Mouse (Mus musculus) lung, postnatal 0 days (tissue): ENCODE measurements around the gene Tlk1.

ENCODE experiments used
- CTCF ChIP-seq: IDR thresholded peaks from 2 replicates; pipeline ENCODE4 v1.5.1; 2016; ENCODE audit warnings: antibody characterized with exemption, mild to moderate bottlenecking
- EP300 ChIP-seq: IDR thresholded peaks from 2 replicates; pipeline ENCODE4 v1.6.1; 2016; ENCODE audit warnings: antibody characterized with exemption, mild to moderate bottlenecking, control low read depth

DNA sequence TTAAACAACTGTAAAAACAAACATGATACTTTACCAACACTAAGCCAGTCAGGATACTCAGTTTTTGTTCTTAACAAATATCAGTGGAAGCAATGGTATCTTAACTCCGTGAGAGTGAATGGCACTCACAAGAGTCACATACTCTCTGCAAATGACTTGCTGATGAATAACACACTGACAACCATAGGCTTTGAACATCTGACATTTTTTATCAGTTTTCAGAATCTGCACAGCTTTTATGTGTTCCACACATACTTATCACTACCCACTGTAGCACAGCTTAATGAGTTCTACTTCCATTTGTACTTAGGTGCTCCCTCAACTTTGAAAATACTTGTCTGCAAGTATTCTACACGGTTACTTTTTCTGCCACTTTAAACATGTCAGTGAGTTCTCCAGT is 35.3 kb downstream of the Tlk1 start:
- TF ChIP-seq CTCF = no peak
- no peak for TF ChIP-seq EP300
